Mouse (Mus musculus) erythroblast, embryonic 14.5 days (primary cell): ENCODE results near the gene Pld2.

ENCODE experiments used
- GATA1 ChIP-seq: IDR thresholded peaks from 2 replicates; pipeline ENCODE4 v1.6.1; 2012; ENCODE audit warnings: low read length, inconsistent platforms, mixed read lengths
- TAL1 ChIP-seq: IDR thresholded peaks from 3 replicates; pipeline ENCODE4 v1.6.1; 2012; ENCODE audit warnings: low read length, inconsistent platforms, mixed read lengths

- TF ChIP-seq TAL1 (no peak), GATA1 (no peak)
Observed at GRCm38 (mm10) chr11:70586261-70586660, 46.4 kb downstream of the Pld2 start.
